Comparison of ENCODE assay signal across 20 mouse cellular contexts in genomic region chr8:112092831-112093230, GRCm38 (mm10).
"Had no signal": no experiment of that assay in that cellular context is flagged by ENCODE, and none has a peak within 500 bp of the region (broad histone marks: within the 10 kb centered on the region; RNA-seq: fewer than 3 reads in every experiment).

No protein-coding gene starts in this region.

- H3K4me2 ChIP-seq: kidney, embryonic 15.5 days; limb, embryonic 12.5 days; limb, embryonic 15.5 days; liver, embryonic 11.5 days; lung, embryonic 14.5 days; neural tube, embryonic 13.5 days; stomach, embryonic 15.5 days had no signal

- H3K27me3 ChIP-seq: kidney, embryonic 15.5 days; limb, embryonic 12.5 days; limb, embryonic 15.5 days; neural tube, embryonic 13.5 days; stomach, embryonic 15.5 days had no signal

- H3K27ac ChIP-seq: kidney, embryonic 15.5 days; left cerebral cortex, adult 2 months; limb, embryonic 12.5 days; limb, embryonic 15.5 days; liver, embryonic 14.5 days; macrophage; neural tube, embryonic 13.5 days; stomach, embryonic 15.5 days had no signal

- H3K9ac ChIP-seq: kidney, embryonic 15.5 days; limb, embryonic 12.5 days; limb, embryonic 15.5 days; liver, embryonic 14.5 days; liver, postnatal 0 days; lung, embryonic 14.5 days; neural tube, embryonic 13.5 days; stomach, embryonic 15.5 days had no signal

- ATAC-seq: liver, postnatal 0 days; lung, postnatal 0 days had no signal

- H3K9me3 ChIP-seq: kidney, embryonic 15.5 days; limb, embryonic 12.5 days; limb, embryonic 15.5 days; neural tube, embryonic 13.5 days; stomach, embryonic 15.5 days had no signal

- DNase-seq: kidney, postnatal 10 days; layer of hippocampus, postnatal 36 days; liver, postnatal 0 days; lung, embryonic 14.5 days; midbrain, embryonic 14.5 days; retina, postnatal 1 day; right cerebral cortex, postnatal 25 days; spleen, adult 18-20 months; thymus, postnatal 25 days had no signal

- H3K36me3 ChIP-seq: kidney, embryonic 15.5 days; limb, embryonic 12.5 days; limb, embryonic 15.5 days; neural tube, embryonic 13.5 days; stomach, embryonic 15.5 days had no signal

- H3K4me1 ChIP-seq: kidney, embryonic 15.5 days; limb, embryonic 12.5 days; limb, embryonic 15.5 days; neural tube, embryonic 13.5 days; stomach, embryonic 15.5 days had no signal

- H3K4me3 ChIP-seq: kidney, embryonic 15.5 days; left cerebral cortex, adult 2 months; limb, embryonic 12.5 days; limb, embryonic 15.5 days; myocyte; neural tube, embryonic 13.5 days; stomach, embryonic 15.5 days had no signal
